Mouse (Mus musculus) thymus, postnatal 0 days (tissue): Measurements from ENCODE around the gene Esp16. TPM values are rescaled to one million over a fixed set of nuclear protein-coding genes. Genes with fewer than 3 reads are reported as not detected.
"Not testable (repeated sequence)": the region's sequence is repeated elsewhere in the genome, so short reads cannot be mapped to it uniquely, and the experiment has no call there.

Experiments
- DNase-seq: peaks from one replicate; pipeline ENCODE4 v3.0.0-alpha.2; 2015; ENCODE audit warnings: low spot score
- polyA plus RNA-seq: library from polyadenylated mRNA; unstranded; fragments of >200 nt; fragmentation: Nextera tagmentation; extraction: Ambion mirVana; gene quantifications from 2 replicates; pipeline ENCODE4 v1.2.1, GENCODE M21; 2015

Gene Esp16
- polyA plus RNA-seq: not detected in 2 replicates

DNA sequence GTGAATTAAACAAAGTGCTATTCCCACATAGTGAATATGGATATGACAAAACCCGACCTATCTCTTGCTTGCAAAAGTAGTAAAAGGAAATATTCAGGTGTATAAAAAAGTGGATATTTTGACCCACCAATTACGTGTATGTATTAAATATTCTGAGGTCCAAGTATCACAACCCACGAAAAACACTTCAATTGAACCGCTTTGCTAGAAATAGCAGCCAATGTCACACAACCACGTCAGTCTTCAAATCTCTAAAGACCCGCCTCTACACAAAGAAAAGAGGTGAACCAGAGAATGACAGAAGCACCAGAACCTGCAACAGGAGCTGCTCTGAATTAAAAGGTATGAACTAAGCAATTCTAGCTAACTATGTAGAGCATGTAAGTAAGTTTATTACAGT lies at the start of gene Esp16:
Gene Esp16 (plus strand): TSS at position 301 of the 400 bp plus-strand sequence.
- not testable (repeated sequence) for DNase-seq

DNA sequence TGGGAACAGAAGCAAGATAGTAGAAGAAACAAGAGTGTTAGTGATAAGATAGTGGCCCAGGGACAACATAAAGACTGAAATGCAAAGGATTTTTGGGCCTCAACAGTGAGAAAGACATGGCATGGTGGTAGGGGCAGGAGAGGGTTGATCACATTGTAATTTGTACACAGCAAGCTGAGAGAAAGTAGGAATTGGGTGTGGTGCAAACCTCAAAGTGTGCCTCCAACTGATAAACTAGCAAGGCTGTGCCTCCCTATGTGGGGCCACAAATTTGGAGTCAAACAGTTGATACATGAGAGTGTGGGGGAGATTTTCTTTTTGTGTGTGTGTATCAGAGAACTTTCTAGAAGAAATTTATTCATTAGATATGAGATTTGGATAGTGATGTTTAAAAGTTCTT lies 37.9 kb upstream of the Esp16 start:
- DNase-seq: not testable (repeated sequence)

Other genes with a start within 250 kb of the Esp16 start
- not detected in 2 replicates for gene Esp18, start 129.8 kb upstream of the Esp16 start, polyA plus RNA-seq
- gene Esp15, start 104.8 kb downstream of the Esp16 start, polyA plus RNA-seq: 0.20 TPM in 1 of 2 replicates, not detected in the other